Mouse (Mus musculus) cerebellum, adult 9-10 months (tissue): ENCODE results near the gene Usp9x.
A peak's percentile ranks its signal among the peaks of the same experiment; 100 is the strongest.

Experiments
- DNase-seq: peaks from one replicate; pipeline ENCODE4 v3.0.0; 2022

Usp9x gene

GRCm38 (mm10) chrX:13085621-13086020 is 14.3 kb downstream of the Usp9x start:
- no peak for DNase-seq

- DNase-seq, result no peak
Measured at GRCm38 (mm10) chrX:13096985-13097384, 25.7 kb downstream of the Usp9x start.

GRCm38 (mm10) chrX:13206514-13206913 is 135.2 kb downstream of the Usp9x start:
- DNase-seq, result no peak

- DNase-seq, result peak; percentile 90
Measured at GRCm38 (mm10) chrX:13207512-13208341, 136.4 kb downstream of the Usp9x start.

GRCm38 (mm10) chrX:13208404-13208803 is 137.1 kb downstream of the Usp9x start:
- no peak for DNase-seq

GRCm38 (mm10) chrX:13214275-13214674 is 143.0 kb downstream of the Usp9x start:
- no peak for DNase-seq
